Mouse (Mus musculus) midbrain, embryonic 16.5 days (tissue): ENCODE data around the gene Oxsr1. TPM values are rescaled to one million over a fixed set of nuclear protein-coding genes. Genes with fewer than 3 reads are reported as not detected.
"Not testable (repeated sequence)": the region's sequence is repeated elsewhere in the genome, so short reads cannot be mapped to it uniquely, and the experiment has no call there.

Source experiments
- ATAC-seq: fragments of 200-750 bp; cut with Nextera tagmentation; 2 replicates; pipeline ENCODE4 v1.8.0; 2017; ENCODE audit warnings: moderate TSS enrichment
- H3K27ac ChIP-seq: fragments of 300-500 bp; sonication (generic); 2 replicates; pipeline ENCODE4 v1.5.1; 2014; ENCODE audit warnings: mild to moderate bottlenecking, low read length, mixed read lengths
- H3K27me3 ChIP-seq: fragments of 300-500 bp; sonication (generic); 2 replicates; pipeline ENCODE4 v1.6.1; 2014; ENCODE audit warnings: low read depth, low read length, mixed read lengths; ENCODE audit not compliant: control insufficient read depth, insufficient read depth
- H3K36me3 ChIP-seq: fragments of 300-500 bp; sonication (generic); 2 replicates; pipeline ENCODE4 v1.6.1; 2014; ENCODE audit warnings: mild to moderate bottlenecking, low read length, moderate library complexity, mixed read lengths; ENCODE audit not compliant: control insufficient read depth, insufficient read depth
- H3K4me1 ChIP-seq: fragments of 300-500 bp; sonication (generic); 2 replicates; pipeline ENCODE4 v1.6.1; 2014; ENCODE audit warnings: mild to moderate bottlenecking, low read length, mixed read lengths; ENCODE audit not compliant: control insufficient read depth, insufficient read depth
- H3K4me2 ChIP-seq: fragments of 300-500 bp; sonication (generic); 2 replicates; pipeline ENCODE4 v1.6.1; 2014; ENCODE audit warnings: mild to moderate bottlenecking, low read length, mixed read lengths
- H3K4me3 ChIP-seq: fragments of 300-500 bp; sonication (generic); 2 replicates; pipeline ENCODE4 v1.5.1; 2014; ENCODE audit warnings: low read depth, mild to moderate bottlenecking, low read length, moderate library complexity, mixed read lengths
- H3K9ac ChIP-seq: fragments of 300-500 bp; sonication (generic); 2 replicates; pipeline ENCODE4 v1.6.1; 2014; ENCODE audit warnings: low read depth, low read length, mixed read lengths
- H3K9me3 ChIP-seq: fragments of 300-500 bp; sonication (generic); replicated peaks from 2 replicates; pipeline ENCODE4 v1.6.1; 2014; ENCODE audit warnings: mild to moderate bottlenecking, low read length, mixed read lengths; ENCODE audit not compliant: control insufficient read depth, poor library complexity, severe bottlenecking
- WGBS: fragments of 180-500 bp; shearing (Covaris S2); extraction: QIAGEN DNeasy Blood & Tissue Kit; methylation state at CpG from one replicate; pipeline ENCODE4 v1.1.7; 2014; 5-methylcytosine and 5-hydroxymethylcytosine counted together
- polyA plus RNA-seq: library from polyadenylated mRNA; unstranded; fragments of >200 nt; fragmentation: Nextera tagmentation; extraction: Ambion mirVana; gene quantifications from 2 replicates; pipeline ENCODE4 v1.2.1, GENCODE M21; 2015

Gene Oxsr1
- polyA plus RNA-seq, result 13.0 and 14.6 TPM in 2 replicates

GRCm38 (mm10) chr9:119322289-119323259 is at the start of gene Oxsr1:
Gene Oxsr1, minus strand, starts transcription at chr9:119322427.
- H3K36me3 ChIP-seq, result no peaks in the 10 kb centered on the region
- peak within 1 kb of the TSS; percentile 89 for H3K4me3 ChIP-seq
- peak within 1 kb of the TSS; percentile 90 for H3K9ac ChIP-seq
- peaks cover 16% of the 10 kb centered on the region for H3K4me1 ChIP-seq
- peak within 1 kb of the TSS; percentile 87 for H3K4me2 ChIP-seq
- ATAC-seq, result peak; percentile 97
- under 1% methylated on average over 76 of the region's 76 CpGs for WGBS
- H3K27ac ChIP-seq, result peak within 1 kb of the TSS; percentile 94
- no peaks in the 10 kb centered on the region for H3K27me3 ChIP-seq
- H3K9me3 ChIP-seq, result no peaks in the 10 kb centered on the region

- no peaks in the 10 kb centered on the region for H3K27me3 ChIP-seq
- no peaks in the 10 kb centered on the region for H3K36me3 ChIP-seq
- no peak overlapping the region for H3K9ac ChIP-seq
- ATAC-seq, result no peak
- no peak overlapping the region for H3K4me2 ChIP-seq
- no peaks in the 10 kb centered on the region for H3K4me1 ChIP-seq
- H3K27ac ChIP-seq, result no peak overlapping the region
- WGBS, result 85% methylated on average over 4 of the region's 4 CpGs
- no peak overlapping the region for H3K4me3 ChIP-seq
- no peaks in the 10 kb centered on the region for H3K9me3 ChIP-seq
Measured at GRCm38 (mm10) chr9:119371251-119371650, 49.0 kb upstream of the Oxsr1 start.

- H3K36me3 ChIP-seq, H3K4me3 ChIP-seq, H3K4me2 ChIP-seq, H3K27me3 ChIP-seq, H3K9ac ChIP-seq, H3K9me3 ChIP-seq, H3K27ac ChIP-seq, H3K4me1 ChIP-seq, ATAC-seq: not testable (repeated sequence)
- 91% methylated on average over 4 of the region's 4 CpGs for WGBS
Measured at GRCm38 (mm10) chr9:119370770-119371169, 48.5 kb upstream of the Oxsr1 start.

- Histone ChIP-seq H3K27ac (no peak overlapping the region), H3K4me3 (no peak overlapping the region), H3K4me1 (no peaks in the 10 kb centered on the region), H3K9ac (no peak overlapping the region), H3K9me3 (no peaks in the 10 kb centered on the region), H3K4me2 (no peak overlapping the region), H3K27me3 (no peaks in the 10 kb centered on the region), H3K36me3 (no peaks in the 10 kb centered on the region)
- 92% methylated on average over 3 of the region's 3 CpGs for WGBS
- ATAC-seq, result no peak
Measured at GRCm38 (mm10) chr9:119368367-119368766, 46.1 kb upstream of the Oxsr1 start.

GRCm38 (mm10) chr9:119365284-119365683 is 43.1 kb upstream of the Oxsr1 start, which contains the start of gene Slc22a14:
Gene Slc22a14, minus strand, starts transcription at chr9:119365553.
- WGBS, result 81% methylated on average over 7 of the region's 7 CpGs
- no peak within 1 kb of the TSS for H3K4me3 ChIP-seq
- no peaks in the 10 kb centered on the region for H3K9me3 ChIP-seq
- ATAC-seq, result no peak
- no peaks in the 10 kb centered on the region for H3K4me1 ChIP-seq
- no peak within 1 kb of the TSS for H3K4me2 ChIP-seq
- no peak within 1 kb of the TSS for H3K27ac ChIP-seq
- H3K9ac ChIP-seq, result no peak within 1 kb of the TSS
- H3K36me3 ChIP-seq, result no peaks in the 10 kb centered on the region
- no peaks in the 10 kb centered on the region for H3K27me3 ChIP-seq

GRCm38 (mm10) chr9:119363229-119363628 is 41.0 kb upstream of the Oxsr1 start:
- Histone ChIP-seq H3K9ac (no peak overlapping the region), H3K4me3 (no peak overlapping the region), H3K27ac (no peak overlapping the region), H3K9me3 (no peaks in the 10 kb centered on the region), H3K27me3 (no peaks in the 10 kb centered on the region), H3K4me2 (no peak overlapping the region), H3K4me1 (no peaks in the 10 kb centered on the region), H3K36me3 (no peaks in the 10 kb centered on the region)
- 95% methylated on average over 12 of the region's 12 CpGs for WGBS
- no peak for ATAC-seq

GRCm38 (mm10) chr9:119361416-119361815 is 39.2 kb upstream of the Oxsr1 start:
- H3K27me3 ChIP-seq, result no peaks in the 10 kb centered on the region
- ATAC-seq, result no peak
- no peak overlapping the region for H3K27ac ChIP-seq
- H3K4me3 ChIP-seq, result no peak overlapping the region
- no peak overlapping the region for H3K4me2 ChIP-seq
- H3K9ac ChIP-seq, result no peak overlapping the region
- H3K4me1 ChIP-seq, result peaks cover 3% of the 10 kb centered on the region; the same call in 1 of the 2 replicates
- no peaks in the 10 kb centered on the region for H3K36me3 ChIP-seq
- H3K9me3 ChIP-seq, result no peaks in the 10 kb centered on the region
- 94% methylated on average over 5 of the region's 5 CpGs for WGBS

GRCm38 (mm10) chr9:119358058-119358429 is 35.8 kb upstream of the Oxsr1 start:
- H3K4me2 ChIP-seq, result peak overlapping the region; percentile 80
- H3K9me3 ChIP-seq, result no peaks in the 10 kb centered on the region
- no peaks in the 10 kb centered on the region for H3K36me3 ChIP-seq
- no peak overlapping the region; the same call in 1 of the 2 replicates for H3K9ac ChIP-seq
- no peak for ATAC-seq
- peaks cover 3% of the 10 kb centered on the region; the same call in 1 of the 2 replicates for H3K4me1 ChIP-seq
- peak overlapping the region; percentile 70 for H3K4me3 ChIP-seq
- WGBS, result 33% methylated on average over 9 of the region's 9 CpGs
- H3K27me3 ChIP-seq, result no peaks in the 10 kb centered on the region
- H3K27ac ChIP-seq, result no peak overlapping the region
